Mouse (Mus musculus) thymus, adult 2 months (tissue): ENCODE measurements around the gene Clcn7. TPM values are rescaled to one million over a fixed set of nuclear protein-coding genes. Genes with fewer than 3 reads are reported as not detected.
A peak's percentile ranks its signal among the peaks of the same experiment; 100 is the strongest.

Experiments used
- DNase-seq: peaks from one replicate; pipeline ENCODE4 v3.0.0; 2021
- H3K27ac ChIP-seq: fragments of 200-500 bp; 2 replicates; pipeline ENCODE4 v1.5.1; 2012; ENCODE audit warnings: low read length, control low read depth; ENCODE audit not compliant: control insufficient read depth, insufficient read depth
- H3K27me3 ChIP-seq: fragments of 200-500 bp; 2 replicates; pipeline ENCODE4 v1.6.1; 2012; ENCODE audit warnings: mild to moderate bottlenecking, low read length, moderate library complexity, mixed read lengths; ENCODE audit not compliant: control insufficient read depth, insufficient read depth
- H3K36me3 ChIP-seq: fragments of 200-500 bp; 2 replicates; pipeline ENCODE4 v1.6.1; 2012; ENCODE audit warnings: mild to moderate bottlenecking, low read length, moderate library complexity; ENCODE audit not compliant: control insufficient read depth, insufficient read depth
- H3K4me1 ChIP-seq: fragments of 200-500 bp; replicated peaks from 2 replicates; pipeline ENCODE4 v1.6.1; 2012; ENCODE audit warnings: low read length; ENCODE audit not compliant: control insufficient read depth, insufficient read depth
- H3K4me3 ChIP-seq: fragments of 200-500 bp; 2 replicates; pipeline ENCODE4 v1.5.1; 2012; ENCODE audit warnings: mild to moderate bottlenecking, low read length, control low read depth, moderate library complexity; ENCODE audit not compliant: control insufficient read depth, insufficient read depth
- CTCF ChIP-seq: fragments of 200-500 bp; IDR thresholded peaks from 2 replicates; pipeline ENCODE4 v1.5.1; 2012; ENCODE audit warnings: mild to moderate bottlenecking, control low read depth, low read length, moderate library complexity, borderline replicate concordance; ENCODE audit not compliant: control insufficient read depth, poor library complexity, insufficient read depth; ENCODE audit errors: extremely low read depth
- POLR2A ChIP-seq: fragments of 200-500 bp; IDR thresholded peaks from 2 replicates; pipeline ENCODE4 v1.6.1; 2012; ENCODE audit warnings: mild to moderate bottlenecking, low read length, control low read depth, moderate library complexity; ENCODE audit not compliant: control insufficient read depth, poor library complexity, insufficient read depth; ENCODE audit errors: extremely low read depth
- WGBS: fragments of 180-500 bp; shearing (Covaris S2); methylation state at CpG from one replicate; pipeline ENCODE4 v1.1.7; 2018; 5-methylcytosine and 5-hydroxymethylcytosine counted together
- polyA plus RNA-seq: library from polyadenylated mRNA; depleted of rRNA; stranded (reverse); fragments of >200 nt; gene quantifications from 2 replicates; pipeline ENCODE4 v1.2.3, GENCODE M21; 2012

The Clcn7 gene
- polyA plus RNA-seq, 1 experiment = 45.9 TPM

DNA sequence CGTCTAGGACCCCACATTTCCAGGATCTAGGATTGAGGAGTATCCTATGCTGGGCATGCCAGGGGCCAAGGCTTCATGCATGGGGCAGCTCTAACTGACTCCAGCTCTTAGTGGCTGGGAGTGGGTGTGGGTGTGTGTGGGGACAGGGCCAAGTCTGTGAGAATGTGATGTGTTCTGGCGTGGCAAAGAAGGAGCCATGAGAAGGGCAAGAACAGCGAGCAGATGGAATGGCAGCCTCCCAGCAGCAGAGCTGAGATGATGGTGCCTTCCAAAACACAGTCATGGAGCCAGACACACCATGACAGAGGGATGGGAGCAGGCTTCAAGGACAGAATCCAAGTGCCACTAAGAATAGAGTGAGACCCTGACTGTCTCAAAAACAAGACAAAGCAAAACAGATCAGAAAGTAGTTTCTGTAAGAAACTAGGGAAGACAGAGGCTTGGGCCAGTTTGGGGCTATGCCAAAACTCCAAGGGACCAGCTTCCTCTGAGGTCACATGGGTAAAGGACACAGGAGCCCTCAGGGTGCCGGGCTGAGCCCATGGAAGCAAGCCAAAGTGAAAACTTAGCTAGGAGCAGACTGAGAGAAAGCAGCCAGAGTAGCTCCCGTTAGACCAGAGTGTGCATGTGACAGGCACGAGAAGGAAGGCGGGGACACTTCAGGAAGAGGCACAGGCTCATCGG lies 21.3 kb upstream of the Clcn7 start:
- no peak overlapping the region for H3K27ac ChIP-seq
- no peak overlapping the region for H3K4me3 ChIP-seq
- no peak for DNase-seq
- H3K27me3 ChIP-seq = no peaks in the 10 kb centered on the region
- peaks cover 17% of the 10 kb centered on the region for H3K4me1 ChIP-seq
- TF ChIP-seq CTCF (no peak), POLR2A (no peak)
- 83% methylated on average over 8 of the region's 8 CpGs for WGBS
- H3K36me3 ChIP-seq = no peaks in the 10 kb centered on the region

DNA sequence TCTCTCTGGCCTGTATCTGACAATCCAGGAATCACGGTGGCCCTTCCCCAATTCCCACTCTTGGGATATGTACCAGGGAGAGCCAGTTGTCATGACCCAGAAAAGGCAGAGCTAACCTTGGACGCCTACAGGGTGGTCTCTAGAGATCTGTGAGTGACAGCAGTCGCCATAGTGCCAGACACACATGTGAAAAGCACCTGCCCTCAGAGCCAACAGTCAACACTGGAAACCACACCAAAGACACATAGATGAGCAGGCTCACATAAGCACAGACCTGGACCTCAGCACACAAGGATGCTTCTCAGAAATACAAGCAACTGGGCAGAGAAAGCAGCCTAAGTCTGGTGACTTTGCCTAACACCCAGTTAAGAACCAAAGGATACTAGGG lies 20.8 kb upstream of the Clcn7 start:
- H3K4me1 ChIP-seq = peaks cover 17% of the 10 kb centered on the region
- TF ChIP-seq CTCF (no peak), POLR2A (no peak)
- H3K36me3 ChIP-seq = no peaks in the 10 kb centered on the region
- H3K27me3 ChIP-seq = no peaks in the 10 kb centered on the region
- no peak for DNase-seq
- H3K4me3 ChIP-seq = no peak overlapping the region
- WGBS = 47% methylated on average over 3 of the region's 3 CpGs
- H3K27ac ChIP-seq = no peak overlapping the region

DNA sequence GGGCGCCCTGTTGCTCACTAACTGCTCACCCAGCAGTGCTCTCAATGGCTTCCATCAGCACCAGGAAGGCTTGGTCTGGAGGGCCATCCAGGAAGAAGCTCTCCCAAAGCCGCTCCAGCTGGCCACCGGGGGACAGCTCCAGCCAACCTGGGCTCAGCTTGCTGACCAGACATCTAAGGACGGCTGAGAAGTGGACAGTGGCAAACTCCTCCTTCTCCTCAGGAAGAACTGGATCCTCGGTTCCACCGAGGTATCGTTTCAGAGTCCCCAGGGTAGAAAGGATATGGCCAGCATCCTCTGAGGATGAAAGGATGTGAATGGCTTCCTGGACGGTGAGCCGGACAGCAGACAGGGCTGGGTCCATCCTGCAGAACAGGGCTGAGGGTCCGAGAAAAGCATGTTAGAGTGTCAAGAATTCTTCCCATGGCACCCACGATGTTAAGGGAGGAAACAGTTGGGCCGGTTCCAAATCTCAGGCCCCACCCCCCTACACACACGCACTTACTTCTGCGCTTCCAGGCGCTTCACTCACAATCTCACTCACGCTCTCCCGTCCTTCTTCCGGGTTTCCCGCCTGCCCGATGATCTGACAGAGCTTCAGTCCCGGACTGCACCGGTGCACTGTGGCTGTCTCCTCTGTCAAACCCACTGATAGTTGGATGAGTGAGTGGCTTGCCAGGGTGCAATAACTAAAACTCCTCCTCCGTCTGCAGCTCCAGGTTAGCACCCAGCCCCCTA lies 18.1 kb upstream of the Clcn7 start:
- Histone ChIP-seq H3K27me3 (no peaks in the 10 kb centered on the region), H3K36me3 (no peaks in the 10 kb centered on the region), H3K27ac (no peak overlapping the region), H3K4me3 (peak overlapping the region; percentile 58), H3K4me1 (peaks cover 17% of the 10 kb centered on the region)
- DNase-seq = no peak
- no peak for TF ChIP-seq POLR2A
- TF ChIP-seq CTCF = no peak
- WGBS = 14% methylated on average over 23 of the region's 23 CpGs

DNA sequence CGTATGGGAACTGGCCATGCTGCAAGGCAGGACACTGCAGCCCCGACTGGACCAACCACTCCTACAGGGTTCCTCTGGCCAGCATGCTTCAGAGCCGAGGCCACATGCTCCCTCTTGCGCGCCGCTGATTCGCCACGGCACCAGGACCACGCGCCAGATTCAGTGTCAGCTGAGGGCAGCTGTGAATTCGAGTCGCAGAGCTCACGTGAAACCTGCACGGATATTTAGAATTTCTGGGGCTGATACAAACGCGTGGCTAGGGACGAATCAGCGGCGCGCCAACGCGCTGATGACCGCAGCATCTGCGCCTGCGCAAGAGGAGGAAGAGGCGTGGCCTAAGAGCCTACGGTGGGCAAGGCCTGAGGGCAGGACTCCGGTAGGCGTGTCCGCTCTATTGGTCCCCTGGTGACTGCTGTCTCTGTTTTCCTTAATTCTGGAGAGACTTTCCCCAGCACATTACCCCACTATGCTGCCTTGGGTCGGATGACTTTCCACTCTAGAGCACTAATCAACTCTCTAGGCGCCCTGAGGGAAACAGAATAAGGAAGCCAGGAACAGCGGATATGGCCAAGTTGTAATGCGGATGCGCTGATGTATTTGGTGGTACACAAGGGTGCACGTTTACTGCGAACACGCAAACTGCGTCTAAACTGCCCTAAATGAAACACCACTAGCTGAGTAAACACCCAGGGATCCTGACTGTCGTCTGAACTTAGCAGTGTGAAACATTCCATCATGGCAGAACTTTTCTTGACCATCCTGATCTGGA lies 17.3 kb upstream of the Clcn7 start, which contains the start of gene Telo2:
Gene Telo2 (minus strand): TSS at position 304 of the 769 bp plus-strand sequence.
- 6% methylated on average over 40 of the region's 40 CpGs for WGBS
- H3K36me3 ChIP-seq = no peaks in the 10 kb centered on the region
- peak within 1 kb of the TSS; percentile 58 for H3K4me3 ChIP-seq
- peak; percentile 91 for DNase-seq
- H3K27me3 ChIP-seq = no peaks in the 10 kb centered on the region
- H3K27ac ChIP-seq = peak within 1 kb of the TSS; percentile 1; the same call in 1 of the 2 replicates
- H3K4me1 ChIP-seq = peaks cover 17% of the 10 kb centered on the region
- no peak for TF ChIP-seq POLR2A
- no peak; the same call in 1 of the 2 replicates for TF ChIP-seq CTCF

DNA sequence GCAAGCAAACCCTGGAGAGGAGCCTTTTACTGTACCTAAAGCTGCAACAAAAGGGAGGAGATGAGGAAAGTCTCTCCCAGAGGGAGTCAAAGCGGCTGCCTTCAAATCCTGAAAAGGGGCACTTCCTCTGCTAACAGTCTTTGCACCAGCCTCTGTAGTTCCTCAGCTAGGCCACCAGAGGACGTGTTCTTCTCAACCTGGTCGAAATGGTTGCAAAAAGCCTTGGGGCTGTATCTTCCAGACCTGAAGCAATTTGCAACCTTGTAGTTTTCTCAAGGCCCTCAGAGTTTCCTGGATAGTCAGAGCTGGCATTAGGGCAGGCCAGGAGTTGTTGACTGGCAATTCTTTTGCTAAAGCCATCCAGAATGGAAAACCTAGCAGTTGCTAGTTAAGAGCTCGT lies 15.9 kb upstream of the Clcn7 start:
- DNase-seq = peak; percentile 34
- Histone ChIP-seq H3K27ac (no peak overlapping the region), H3K36me3 (no peaks in the 10 kb centered on the region), H3K4me3 (no peak overlapping the region), H3K27me3 (no peaks in the 10 kb centered on the region), H3K4me1 (peaks cover 15% of the 10 kb centered on the region)
- WGBS = 47% methylated on average over 4 of the region's 4 CpGs
- no peak for TF ChIP-seq CTCF
- no peak for TF ChIP-seq POLR2A

DNA sequence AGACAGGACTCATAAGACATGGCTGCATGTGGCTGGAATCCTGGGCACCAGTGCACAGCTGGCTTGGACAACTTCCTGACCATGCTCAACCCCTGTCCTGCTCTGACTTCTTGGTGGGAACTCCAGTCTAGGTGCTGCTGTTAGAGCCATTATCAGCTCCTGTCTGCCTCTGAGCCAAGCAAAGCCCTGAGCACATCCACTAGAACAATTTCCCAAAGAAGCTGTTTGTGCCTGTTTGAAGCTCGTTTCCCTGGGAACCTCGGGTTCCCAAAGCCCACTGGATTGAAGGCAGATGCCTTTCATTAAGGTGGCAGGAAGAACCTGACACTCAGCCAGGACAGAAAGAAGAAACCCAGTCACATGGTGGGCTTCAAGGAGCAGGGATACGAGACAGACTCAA lies 12.8 kb upstream of the Clcn7 start, which contains the start of gene Ptx4:
Gene Ptx4 (plus strand): TSS at position 355 of the 400 bp plus-strand sequence.
- 0 out of 2 replicates have a peak, but pooled peaks cover 5% of the 10 kb centered on the region for H3K4me1 ChIP-seq
- no peak within 1 kb of the TSS for H3K4me3 ChIP-seq
- WGBS = 39% methylated on average over 3 of the region's 3 CpGs
- no peaks in the 10 kb centered on the region for H3K27me3 ChIP-seq
- DNase-seq = no peak
- H3K36me3 ChIP-seq = no peaks in the 10 kb centered on the region
- no peak within 1 kb of the TSS for H3K27ac ChIP-seq
- TF ChIP-seq CTCF = no peak
- TF ChIP-seq POLR2A = no peak
